Mouse (Mus musculus) liver, postnatal 0 days (tissue): Measurements from ENCODE around the gene Efs.

Experiments
- CTCF ChIP-seq: sonication (generic); IDR thresholded peaks from 2 replicates; pipeline ENCODE4 v1.5.1; 2016; ENCODE audit warnings: antibody characterized with exemption, low read depth
- EP300 ChIP-seq: IDR thresholded peaks from 2 replicates; pipeline ENCODE4 v1.6.1; 2016; ENCODE audit warnings: antibody characterized with exemption, low read depth, mild to moderate bottlenecking

DNA sequence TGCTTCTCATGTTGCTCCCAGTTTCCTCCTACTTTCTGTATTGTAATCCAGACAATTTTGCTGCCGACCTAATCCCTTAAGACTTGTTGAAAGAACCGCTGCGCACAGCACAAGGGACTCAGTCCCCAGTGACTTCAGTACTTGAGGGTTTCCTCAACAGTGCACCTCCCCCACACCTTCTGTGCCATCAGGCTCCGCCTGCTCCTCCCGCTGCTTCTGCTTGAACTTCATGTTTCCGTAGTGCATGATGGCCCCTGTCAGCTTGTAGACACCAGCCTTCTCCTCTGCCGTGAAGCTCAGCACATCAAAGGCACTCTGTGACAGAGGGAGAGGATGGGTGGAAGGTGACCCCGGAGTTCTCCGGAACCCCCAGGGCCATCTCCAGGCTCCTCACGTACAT is 34.8 kb upstream of the Efs start:
- TF ChIP-seq CTCF, result no peak
- TF ChIP-seq EP300, result no peak
